Mouse (Mus musculus): ENCODE measurements at regions not wholly inside any gene's neighbourhood (a gene's known extent, or its start where the extent isn't known, plus 50 kb on each side); places are given as distances from the start of the nearest gene placed in this dataset.

- ATAC-seq (replicated peaks in 1 of 2; ENCODE audit: insufficient read depth in 1 of 2, low FRiP score in 2 of 2, low TSS enrichment in 1 of 2, low read depth in 1 of 2, poor library complexity in 2 of 2, severe bottlenecking in 2 of 2) = no peak
These were observed 305.7 kb downstream of the Mef2c start for GRCm38 (mm10) chr13:83809535-83809934.

- ATAC-seq (replicated peaks in 1 of 2; ENCODE audit: insufficient read depth in 1 of 2, low FRiP score in 2 of 2, low TSS enrichment in 1 of 2, low read depth in 1 of 2, poor library complexity in 2 of 2, severe bottlenecking in 2 of 2) = no peak
These were observed 316.5 kb downstream of the Mef2c start for GRCm38 (mm10) chr13:83820291-83820690.

- ATAC-seq (replicated peaks in 1 of 2; ENCODE audit: insufficient read depth in 1 of 2, low FRiP score in 2 of 2, low TSS enrichment in 1 of 2, low read depth in 1 of 2, poor library complexity in 2 of 2, severe bottlenecking in 2 of 2) = no peak
These were observed 316.9 kb downstream of the Mef2c start for GRCm38 (mm10) chr13:83820721-83821120.

- ATAC-seq (replicated peaks in 1 of 2; ENCODE audit: insufficient read depth in 1 of 2, low FRiP score in 2 of 2, low TSS enrichment in 1 of 2, low read depth in 1 of 2, poor library complexity in 2 of 2, severe bottlenecking in 2 of 2) = no peak
These were observed 321.1 kb downstream of the Mef2c start for GRCm38 (mm10) chr13:83824926-83825325.

- ATAC-seq (replicated peaks in 1 of 2; ENCODE audit: insufficient read depth in 1 of 2, low FRiP score in 2 of 2, low TSS enrichment in 1 of 2, low read depth in 1 of 2, poor library complexity in 2 of 2, severe bottlenecking in 2 of 2) = no peak
These were observed 323.1 kb downstream of the Mef2c start for GRCm38 (mm10) chr13:83826841-83827463.

GRCm38 (mm10) chr13:83865932-83866685, 356.0 kb upstream of the Tmem161b start:
- ATAC-seq (replicated peaks in 1 of 2; ENCODE audit: insufficient read depth in 1 of 2, low FRiP score in 2 of 2, low TSS enrichment in 1 of 2, low read depth in 1 of 2, poor library complexity in 2 of 2, severe bottlenecking in 2 of 2) = no peak

- ATAC-seq (replicated peaks in 1 of 2; ENCODE audit: insufficient read depth in 1 of 2, low FRiP score in 2 of 2, low TSS enrichment in 1 of 2, low read depth in 1 of 2, poor library complexity in 2 of 2, severe bottlenecking in 2 of 2) = no peak
These were observed 354.9 kb upstream of the Tmem161b start for GRCm38 (mm10) chr13:83867211-83867610.

- ATAC-seq (replicated peaks in 1 of 2; ENCODE audit: insufficient read depth in 1 of 2, low FRiP score in 2 of 2, low TSS enrichment in 1 of 2, low read depth in 1 of 2, poor library complexity in 2 of 2, severe bottlenecking in 2 of 2) = no peak
These were observed 354.1 kb upstream of the Tmem161b start for GRCm38 (mm10) chr13:83867831-83868473.

- peak; percentile 53 to 89; a peak in 3 of 4 replicates for ATAC-seq (replicated peaks in 1 of 2; ENCODE audit: insufficient read depth in 1 of 2, low FRiP score in 2 of 2, low TSS enrichment in 1 of 2, low read depth in 1 of 2, poor library complexity in 2 of 2, severe bottlenecking in 2 of 2)
These were observed 353.2 kb upstream of the Tmem161b start for GRCm38 (mm10) chr13:83868922-83869321.

GRCm38 (mm10) chr13:83872143-83872819, 349.8 kb upstream of the Tmem161b start:
- no peak for ATAC-seq (replicated peaks in 1 of 2; ENCODE audit: insufficient read depth in 1 of 2, low FRiP score in 2 of 2, low TSS enrichment in 1 of 2, low read depth in 1 of 2, poor library complexity in 2 of 2, severe bottlenecking in 2 of 2)

- no peak for ATAC-seq (replicated peaks in 1 of 2; ENCODE audit: insufficient read depth in 1 of 2, low FRiP score in 2 of 2, low TSS enrichment in 1 of 2, low read depth in 1 of 2, poor library complexity in 2 of 2, severe bottlenecking in 2 of 2)
These were observed 349.2 kb upstream of the Tmem161b start for GRCm38 (mm10) chr13:83872887-83873286.

- ATAC-seq (replicated peaks in 1 of 2; ENCODE audit: insufficient read depth in 1 of 2, low FRiP score in 2 of 2, low TSS enrichment in 1 of 2, low read depth in 1 of 2, poor library complexity in 2 of 2, severe bottlenecking in 2 of 2) = no peak
These were observed 342.5 kb upstream of the Tmem161b start for GRCm38 (mm10) chr13:83879561-83879960.

- no peak for ATAC-seq (replicated peaks in 1 of 2; ENCODE audit: insufficient read depth in 1 of 2, low FRiP score in 2 of 2, low TSS enrichment in 1 of 2, low read depth in 1 of 2, poor library complexity in 2 of 2, severe bottlenecking in 2 of 2)
These were observed 341.8 kb upstream of the Tmem161b start for GRCm38 (mm10) chr13:83880305-83880704.

- no peak for ATAC-seq (replicated peaks in 1 of 2; ENCODE audit: insufficient read depth in 1 of 2, low FRiP score in 2 of 2, low TSS enrichment in 1 of 2, low read depth in 1 of 2, poor library complexity in 2 of 2, severe bottlenecking in 2 of 2)
These were observed 341.3 kb upstream of the Tmem161b start for GRCm38 (mm10) chr13:83880772-83881171.

- no peak for ATAC-seq (replicated peaks in 1 of 2; ENCODE audit: insufficient read depth in 1 of 2, low FRiP score in 2 of 2, low TSS enrichment in 1 of 2, low read depth in 1 of 2, poor library complexity in 2 of 2, severe bottlenecking in 2 of 2)
These were observed 339.3 kb upstream of the Tmem161b start for GRCm38 (mm10) chr13:83882839-83883238.

- no peak for ATAC-seq (replicated peaks in 1 of 2; ENCODE audit: insufficient read depth in 1 of 2, low FRiP score in 2 of 2, low TSS enrichment in 1 of 2, low read depth in 1 of 2, poor library complexity in 2 of 2, severe bottlenecking in 2 of 2)
These were observed 338.3 kb upstream of the Tmem161b start for GRCm38 (mm10) chr13:83883821-83884220.

- ATAC-seq (replicated peaks in 1 of 2; ENCODE audit: insufficient read depth in 1 of 2, low FRiP score in 2 of 2, low TSS enrichment in 1 of 2, low read depth in 1 of 2, poor library complexity in 2 of 2, severe bottlenecking in 2 of 2) = no peak
These were observed 337.9 kb upstream of the Tmem161b start for GRCm38 (mm10) chr13:83884226-83884625.

Measured in hematopoietic stem cell, adult 5-6 weeks (primary cell).